Mouse (Mus musculus) cortical plate, adult 2 months (tissue): Measurements from ENCODE around the gene Notum.

Experiments used
- CTCF ChIP-seq: fragments of 200-500 bp; IDR thresholded peaks from 2 replicates; pipeline ENCODE4 v1.5.1; 2011; ENCODE audit warnings: mild to moderate bottlenecking, control low read depth, low read length; ENCODE audit not compliant: insufficient read depth; ENCODE audit errors: extremely low read depth
- POLR2A ChIP-seq: fragments of 200-500 bp; IDR thresholded peaks from 2 replicates; pipeline ENCODE4 v1.6.1; 2011; ENCODE audit warnings: mild to moderate bottlenecking, low read length, control low read depth; ENCODE audit not compliant: insufficient read depth; ENCODE audit errors: extremely low read depth

GRCm38 (mm10) chr11:120703696-120704454, 42.9 kb upstream of the Notum start:
- TF ChIP-seq POLR2A, result no peak
- TF ChIP-seq CTCF, result no peak
